Mouse (Mus musculus) mouse trophoblast stem cell (cell line): ENCODE measurements at regions not wholly inside any gene's neighbourhood (a gene's known extent, or its start where the extent isn't known, plus 50 kb on each side); places are given as distances from the start of the nearest gene placed in this dataset.

Experiments
- in situ Hi-C, 2 experiments: fragments of 300-500 bp; cut with MseI, MboI; formaldehyde crosslinking; loops; 2 replicates in 1 of 2; 3 replicates in 1 of 2; pipeline ENCODE4 v1.15.1; 2025

- in situ Hi-C loops, result no loop called here
Observed at GRCm38 (mm10) chr6:66382347-66383010, 152.7 kb upstream of the Mad2l1 start.

- in situ Hi-C loops, result no loop called here
Observed at GRCm38 (mm10) chr6:66395147-66395546, 140.0 kb upstream of the Mad2l1 start.

- in situ Hi-C loops, result no loop called here
Observed at GRCm38 (mm10) chr6:66397411-66397810, 137.8 kb upstream of the Mad2l1 start.

- in situ Hi-C loops, result no loop called here
Observed at GRCm38 (mm10) chr6:66398674-66399073, 136.5 kb upstream of the Mad2l1 start.

- in situ Hi-C loops, result no loop called here
Observed at GRCm38 (mm10) chr6:66399091-66399755, 136.0 kb upstream of the Mad2l1 start.

- in situ Hi-C loops, result no loop called here
Observed at GRCm38 (mm10) chr6:66401468-66401867, 133.7 kb upstream of the Mad2l1 start.

- in situ Hi-C loops, result no loop called here
Observed at GRCm38 (mm10) chr6:66401868-66402440, 133.2 kb upstream of the Mad2l1 start.

GRCm38 (mm10) chr6:66414822-66415221 lies 120.4 kb upstream of the Mad2l1 start:
- in situ Hi-C loops, result no loop called here

- in situ Hi-C loops, result no loop called here
Observed at GRCm38 (mm10) chr6:66419452-66420041, 115.6 kb upstream of the Mad2l1 start.

GRCm38 (mm10) chr6:66428370-66428769 lies 106.8 kb upstream of the Mad2l1 start:
- in situ Hi-C loops, result no loop called here

- in situ Hi-C loops, result loop anchor here (25.0 kb wide), 2 partner anchors 588 to 788 kb away; partner anchors contain the start of gene Ndnf (in 1 of the 2)
Observed at GRCm38 (mm10) chr6:66450408-66450807, 84.8 kb upstream of the Mad2l1 start.

- in situ Hi-C loops, result loop anchor here (25.0 kb wide), 2 partner anchors 596 to 796 kb away; partner anchors contain the start of gene Ndnf (in 1 of the 2)
Observed at GRCm38 (mm10) chr6:66458172-66458571, 77.0 kb upstream of the Mad2l1 start.

GRCm38 (mm10) chr6:66464540-66464939 lies 70.7 kb upstream of the Mad2l1 start:
- in situ Hi-C loops, result loop anchor here (25.0 kb wide), 2 partner anchors 602 to 802 kb away; partner anchors contain the start of gene Ndnf (in 1 of the 2)

- in situ Hi-C loops, result loop anchor here (25.0 kb wide), 2 partner anchors 603 to 803 kb away; partner anchors contain the start of gene Ndnf (in 1 of the 2)
Observed at GRCm38 (mm10) chr6:66465137-66465853, 69.9 kb upstream of the Mad2l1 start.

GRCm38 (mm10) chr6:66466757-66467156 lies 68.4 kb upstream of the Mad2l1 start:
- in situ Hi-C loops, result loop anchor here (25.0 kb wide), 2 partner anchors 604 to 804 kb away; partner anchors contain the start of gene Ndnf (in 1 of the 2)

GRCm38 (mm10) chr6:66470627-66471249 lies 64.5 kb upstream of the Mad2l1 start:
- in situ Hi-C loops, result loop anchor here (25.0 kb wide), 2 partner anchors 608 to 808 kb away; partner anchors contain the start of gene Ndnf (in 1 of the 2)

GRCm38 (mm10) chr6:66471786-66472185 lies 63.4 kb upstream of the Mad2l1 start:
- in situ Hi-C loops, result loop anchor here (25.0 kb wide), 2 partner anchors 609 to 809 kb away; partner anchors contain the start of gene Ndnf (in 1 of the 2)

GRCm38 (mm10) chr6:66472697-66473096 lies 62.5 kb upstream of the Mad2l1 start:
- in situ Hi-C loops, result loop anchor here (25.0 kb wide), 2 partner anchors 610 to 810 kb away; partner anchors contain the start of gene Ndnf (in 1 of the 2)

- in situ Hi-C loops, result no loop called here
Observed at GRCm38 (mm10) chr6:66477575-66477974, 57.6 kb upstream of the Mad2l1 start.

GRCm38 (mm10) chr6:66478326-66478964 lies 56.7 kb upstream of the Mad2l1 start:
- in situ Hi-C loops, result no loop called here
